Mouse (Mus musculus): ENCODE results near the gene Kdm6b. TPM values are rescaled to one million over a fixed set of nuclear protein-coding genes. Genes with fewer than 3 reads are reported as not detected.
A peak's percentile ranks its signal among the peaks of the same experiment; 100 is the strongest.

Gene Kdm6b
- polyA plus RNA-seq, 1 experiment from 2014 or later, result 22.9 TPM

DNA sequence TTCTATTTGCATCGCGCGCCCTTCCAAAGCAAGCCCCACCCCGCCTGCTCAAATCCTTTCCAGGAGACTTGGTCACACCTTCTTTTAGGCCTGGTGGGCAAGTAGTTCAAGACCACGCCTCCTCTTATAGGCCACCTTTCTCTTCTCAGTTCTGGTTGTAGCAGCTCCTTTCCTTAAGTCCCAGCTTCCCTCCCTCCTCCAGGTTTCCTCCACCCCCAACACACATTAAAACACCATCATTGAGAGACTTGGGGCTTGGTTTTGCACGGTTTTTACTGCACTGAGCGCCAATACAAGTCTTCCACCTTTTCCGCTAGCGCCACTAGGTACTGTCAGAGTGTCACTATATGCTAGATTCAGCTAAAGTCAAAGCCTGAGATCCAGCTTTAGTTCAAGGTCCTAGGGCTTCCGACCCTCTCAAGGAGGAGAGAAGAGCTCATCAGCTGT, 7.1 kb upstream of the Kdm6b start:
- H3K27me3 ChIP-seq (replicated peaks; ENCODE audit: control insufficient read depth, insufficient read depth, low read length), result peaks cover 12% of the 10 kb centered on the region; the same call in 1 of the 2 replicates
- H3K4me2 ChIP-seq (ENCODE audit: low read length), result peak overlapping the region; percentile 67
- H3K4me1 ChIP-seq (ENCODE audit: control insufficient read depth, insufficient read depth, low read depth, low read length), result peaks cover 29% of the 10 kb centered on the region
- peak overlapping the region; percentile 48 for H3K9ac ChIP-seq (ENCODE audit: low read depth, low read length)
- 11% methylated on average over 10 of the region's 10 CpGs for WGBS
- no peak overlapping the region for H3K27ac ChIP-seq (ENCODE audit: low read depth, low read length)
- H3K4me3 ChIP-seq (ENCODE audit: low read length), result peak overlapping the region; percentile 76
- H3K36me3 ChIP-seq (ENCODE audit: control insufficient read depth, insufficient read depth, low read length), result no peaks in the 10 kb centered on the region
- no peak for ATAC-seq
- no peaks in the 10 kb centered on the region for H3K9me3 ChIP-seq (ENCODE audit: control insufficient read depth, low read length)

DNA sequence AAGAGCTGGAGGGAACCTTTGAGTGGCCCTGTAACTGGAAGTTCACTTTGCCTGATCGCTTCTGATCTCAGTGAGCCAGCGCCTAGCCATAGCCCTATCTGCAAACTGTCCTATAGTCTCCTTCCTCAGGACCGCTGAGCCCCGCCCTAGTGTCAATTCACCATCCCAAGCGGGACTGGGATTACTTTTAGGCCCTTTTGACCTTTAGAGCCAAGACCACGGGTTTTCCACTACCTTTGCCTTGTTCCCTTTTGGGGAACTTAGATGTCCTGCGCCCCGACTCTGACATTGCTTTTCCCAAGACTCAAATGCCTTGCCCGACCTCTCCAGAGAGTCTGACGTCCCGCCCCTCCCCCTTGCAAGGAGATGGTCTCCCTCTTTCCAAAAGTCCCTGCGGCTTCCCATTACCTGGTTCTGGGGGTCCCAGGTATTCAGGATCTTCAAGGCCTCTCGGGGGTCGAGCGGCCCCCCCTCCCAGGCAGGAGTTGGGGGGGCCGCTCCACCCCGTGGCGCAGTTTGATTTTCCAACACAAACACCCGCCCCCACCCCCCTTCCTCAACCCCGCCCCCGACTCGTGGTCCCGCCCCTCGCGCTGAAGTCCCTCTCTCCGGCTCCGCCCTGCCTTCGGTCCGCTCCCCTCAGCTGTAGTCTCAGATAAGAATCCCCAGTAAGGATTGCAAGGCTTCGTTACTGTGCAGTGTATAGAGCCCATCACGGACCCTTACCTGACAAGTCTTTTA, 6.5 kb upstream of the Kdm6b start:
- Histone ChIP-seq H3K9ac (ENCODE audit: low read depth, low read length) (peak overlapping the region; percentile 59), H3K4me2 (ENCODE audit: low read length) (peak overlapping the region; percentile 67), H3K36me3 (ENCODE audit: control insufficient read depth, insufficient read depth, low read length) (no peaks in the 10 kb centered on the region), H3K27ac (ENCODE audit: low read depth, low read length) (peak overlapping the region; percentile 81), H3K27me3 (replicated peaks; ENCODE audit: control insufficient read depth, insufficient read depth, low read length) (peaks cover 12% of the 10 kb centered on the region; the same call in 1 of the 2 replicates), H3K4me1 (ENCODE audit: control insufficient read depth, insufficient read depth, low read depth, low read length) (peaks cover 31% of the 10 kb centered on the region), H3K9me3 (ENCODE audit: control insufficient read depth, low read length) (no peaks in the 10 kb centered on the region), H3K4me3 (ENCODE audit: low read length) (peak overlapping the region; percentile 76)
- WGBS, result under 1% methylated on average over 25 of the region's 31 CpGs
- ATAC-seq, result no peak

DNA sequence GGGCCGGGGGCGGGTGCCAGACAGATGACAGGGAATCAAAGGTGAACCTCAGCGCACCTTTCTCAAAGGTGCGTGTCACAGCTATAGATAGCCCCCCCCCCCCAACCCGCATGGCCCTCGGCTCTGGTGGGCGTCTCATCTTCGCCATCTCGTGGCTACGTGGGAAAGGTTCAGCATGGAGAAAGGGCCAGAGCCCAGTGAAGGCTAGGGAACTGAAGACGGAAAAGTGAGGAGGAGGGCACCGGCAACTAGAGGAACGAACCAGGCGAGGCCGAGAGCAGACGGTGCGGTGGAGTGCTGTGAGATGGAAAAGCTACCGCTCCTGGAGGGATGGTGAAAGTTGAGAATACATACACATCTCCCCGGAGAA, 6.0 kb upstream of the Kdm6b start:
- WGBS, result 2% methylated on average over 19 of the region's 19 CpGs
- H3K4me3 ChIP-seq (ENCODE audit: low read length), result peak overlapping the region; percentile 76
- no peaks in the 10 kb centered on the region for H3K9me3 ChIP-seq (ENCODE audit: control insufficient read depth, low read length)
- no peak for ATAC-seq
- H3K4me1 ChIP-seq (ENCODE audit: control insufficient read depth, insufficient read depth, low read depth, low read length), result peaks cover 36% of the 10 kb centered on the region
- H3K27ac ChIP-seq (ENCODE audit: low read depth, low read length), result peak overlapping the region; percentile 81
- H3K27me3 ChIP-seq (replicated peaks; ENCODE audit: control insufficient read depth, insufficient read depth, low read length), result peaks cover 12% of the 10 kb centered on the region; the same call in 1 of the 2 replicates
- H3K9ac ChIP-seq (ENCODE audit: low read depth, low read length), result peak overlapping the region; percentile 59
- no peaks in the 10 kb centered on the region for H3K36me3 ChIP-seq (ENCODE audit: control insufficient read depth, insufficient read depth, low read length)
- peak overlapping the region; percentile 67 for H3K4me2 ChIP-seq (ENCODE audit: low read length)

DNA sequence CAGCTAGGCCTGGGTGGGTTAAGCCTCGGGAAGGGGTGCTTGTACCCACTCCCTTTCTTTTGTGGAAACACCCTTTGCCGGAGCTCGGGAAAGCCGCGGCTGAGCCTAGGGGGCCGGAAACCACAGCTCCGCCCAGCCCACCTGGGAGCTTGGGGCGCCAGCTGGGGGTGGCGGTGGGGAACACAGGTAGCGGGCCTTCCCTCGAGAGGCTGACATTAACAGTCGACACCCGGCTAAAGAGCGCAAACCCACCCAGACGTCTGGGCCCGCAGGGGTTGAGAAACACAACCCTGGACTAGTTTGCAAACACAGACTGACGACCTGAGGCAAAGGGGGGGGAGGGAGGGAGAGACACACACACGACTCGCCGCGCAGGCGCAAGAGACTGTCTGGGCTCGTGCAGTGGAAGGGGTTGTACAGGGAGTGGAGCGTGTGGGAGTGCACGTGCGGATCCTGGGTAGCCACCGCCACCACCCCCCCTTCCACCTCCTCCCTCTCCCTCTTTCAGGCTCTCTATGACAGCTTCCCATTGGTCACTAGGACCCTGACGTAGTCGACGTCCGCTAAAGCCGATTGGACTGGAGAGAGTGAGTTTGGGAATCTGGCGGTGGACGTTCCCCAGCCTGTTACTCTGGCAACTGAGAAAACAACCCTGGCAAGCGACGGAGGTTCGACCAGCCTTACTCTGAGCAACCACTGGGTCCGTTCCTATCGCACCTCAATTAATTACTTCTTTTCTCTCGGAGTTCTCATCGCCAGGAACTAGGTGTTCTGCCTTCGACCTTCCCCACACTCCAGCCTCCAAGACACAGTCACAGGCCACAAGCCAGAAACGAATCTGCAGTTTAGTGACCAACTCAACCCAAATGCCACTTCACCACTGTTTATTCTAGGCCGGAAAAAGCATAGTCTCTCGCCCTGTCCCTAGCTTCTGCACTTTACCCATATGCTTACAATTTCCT, 5.3 kb upstream of the Kdm6b start:
- Histone ChIP-seq H3K27ac (ENCODE audit: low read depth, low read length) (peak overlapping the region; percentile 98), H3K4me1 (ENCODE audit: control insufficient read depth, insufficient read depth, low read depth, low read length) (peaks cover 43% of the 10 kb centered on the region)

DNA sequence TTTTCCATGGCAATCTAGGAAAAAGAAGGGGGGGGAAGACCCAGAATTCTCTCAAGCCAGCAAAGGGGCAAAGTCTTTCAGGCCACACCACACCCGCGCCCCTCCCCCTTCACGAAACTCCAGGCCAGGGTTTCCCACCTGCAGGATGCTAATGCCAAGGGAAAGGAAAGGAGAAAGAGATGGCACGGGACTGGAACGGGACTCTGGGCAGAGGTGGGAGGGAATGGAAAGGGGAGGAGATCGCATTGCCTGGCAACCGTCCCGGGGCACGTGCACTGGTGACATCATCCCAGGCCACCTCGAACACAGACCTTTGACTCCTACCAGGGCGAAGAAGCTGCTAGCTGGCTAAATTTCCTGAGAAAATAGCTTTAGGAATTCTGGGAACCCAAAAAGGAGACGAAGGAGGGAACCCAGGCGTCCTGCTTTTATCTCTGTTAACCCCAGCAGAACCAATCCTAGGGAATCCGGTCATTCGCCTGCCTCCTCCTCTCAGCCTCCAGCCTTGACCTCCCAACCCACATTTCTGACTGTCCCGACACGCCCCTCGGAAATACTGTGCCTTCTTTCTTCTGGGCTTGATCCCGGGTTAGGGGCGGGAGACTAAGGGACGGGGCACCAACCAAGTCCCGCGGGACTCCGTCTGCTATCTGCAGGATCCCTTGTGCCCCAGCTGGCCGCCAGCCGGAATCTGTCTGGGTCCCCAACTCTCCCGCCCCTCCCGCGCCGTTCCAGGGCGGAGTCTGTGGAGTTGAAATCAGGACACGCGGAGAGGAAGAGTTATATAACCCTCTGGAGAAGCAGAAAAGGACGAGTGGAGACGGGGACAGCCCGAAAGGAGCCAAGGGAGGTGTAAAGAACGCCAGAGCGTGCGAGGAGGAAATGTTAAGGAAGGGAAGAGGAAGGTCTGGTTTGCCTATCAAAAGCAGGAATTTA, 4.2 kb upstream of the Kdm6b start:
- no peaks in the 10 kb centered on the region for H3K9me3 ChIP-seq (ENCODE audit: control insufficient read depth, low read length)
- ATAC-seq, result peak; percentile 22
- peak overlapping the region; percentile 64 for H3K9ac ChIP-seq (ENCODE audit: low read depth, low read length)
- H3K27me3 ChIP-seq (replicated peaks; ENCODE audit: control insufficient read depth, insufficient read depth, low read length), result peaks cover 10% of the 10 kb centered on the region; the same call in 1 of the 2 replicates
- under 1% methylated on average over 39 of the region's 39 CpGs for WGBS
- peaks cover 54% of the 10 kb centered on the region for H3K4me1 ChIP-seq (ENCODE audit: control insufficient read depth, insufficient read depth, low read depth, low read length)
- H3K36me3 ChIP-seq (ENCODE audit: control insufficient read depth, insufficient read depth, low read length), result no peaks in the 10 kb centered on the region; the same call in 1 of the 2 replicates
- H3K4me3 ChIP-seq (ENCODE audit: low read length), result peak overlapping the region; percentile 76
- H3K27ac ChIP-seq (ENCODE audit: low read depth, low read length), result peak overlapping the region; percentile 98
- H3K4me2 ChIP-seq (ENCODE audit: low read length), result peak overlapping the region; percentile 67

More for the DNA sequence above, 5.3 kb upstream of the Kdm6b start:
- H3K4me2 ChIP-seq (ENCODE audit: low read length), result peak overlapping the region; percentile 67
- H3K36me3 ChIP-seq (ENCODE audit: control insufficient read depth, insufficient read depth, low read length), result no peaks in the 10 kb centered on the region
- WGBS, result 0% methylated on average over 44 of the region's 45 CpGs
- peak; percentile 94 for ATAC-seq
- peak overlapping the region; percentile 76 for H3K4me3 ChIP-seq (ENCODE audit: low read length)
- peak overlapping the region; percentile 64 for H3K9ac ChIP-seq (ENCODE audit: low read depth, low read length)
- peaks cover 12% of the 10 kb centered on the region; the same call in 1 of the 2 replicates for H3K27me3 ChIP-seq (replicated peaks; ENCODE audit: control insufficient read depth, insufficient read depth, low read length)
- no peaks in the 10 kb centered on the region for H3K9me3 ChIP-seq (ENCODE audit: control insufficient read depth, low read length)

DNA sequence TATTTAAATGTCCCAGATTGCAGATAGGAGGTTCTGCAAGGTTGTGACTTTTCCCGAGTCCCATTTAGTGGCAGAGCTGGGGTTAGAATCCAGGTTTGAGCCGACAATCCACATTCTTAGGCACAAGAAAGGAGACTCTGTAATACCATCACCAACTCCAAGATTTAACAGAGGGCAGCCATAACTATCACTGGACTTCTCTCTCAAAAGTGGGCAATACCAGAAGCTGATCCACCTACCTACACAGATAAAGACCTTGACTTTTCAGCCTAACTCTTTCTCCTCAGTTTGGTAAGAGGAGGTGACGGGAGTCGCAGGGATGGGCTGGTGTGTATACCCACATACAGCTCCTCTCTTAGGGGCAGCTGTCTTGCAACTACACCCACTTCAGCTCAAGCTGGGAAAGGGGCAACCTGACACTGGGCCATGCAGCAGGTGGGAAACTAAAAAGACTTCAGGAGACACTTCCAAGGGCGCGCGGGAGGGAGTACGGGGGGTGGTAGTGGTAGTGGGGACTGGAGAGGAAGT, 3.5 kb upstream of the Kdm6b start:
- Histone ChIP-seq H3K4me3 (ENCODE audit: low read length) (peak overlapping the region; percentile 76), H3K36me3 (ENCODE audit: control insufficient read depth, insufficient read depth, low read length) (no peaks in the 10 kb centered on the region; the same call in 1 of the 2 replicates), H3K4me2 (ENCODE audit: low read length) (peak overlapping the region; percentile 67), H3K27me3 (replicated peaks; ENCODE audit: control insufficient read depth, insufficient read depth, low read length) (peaks cover 6% of the 10 kb centered on the region; the same call in 1 of the 2 replicates), H3K9me3 (ENCODE audit: control insufficient read depth, low read length) (no peaks in the 10 kb centered on the region), H3K27ac (ENCODE audit: low read depth, low read length) (peak overlapping the region; percentile 98), H3K4me1 (ENCODE audit: control insufficient read depth, insufficient read depth, low read depth, low read length) (peaks cover 61% of the 10 kb centered on the region), H3K9ac (ENCODE audit: low read depth, low read length) (peak overlapping the region; percentile 83)
- ATAC-seq, result no peak
- 7% methylated on average over 8 of the region's 8 CpGs for WGBS

DNA sequence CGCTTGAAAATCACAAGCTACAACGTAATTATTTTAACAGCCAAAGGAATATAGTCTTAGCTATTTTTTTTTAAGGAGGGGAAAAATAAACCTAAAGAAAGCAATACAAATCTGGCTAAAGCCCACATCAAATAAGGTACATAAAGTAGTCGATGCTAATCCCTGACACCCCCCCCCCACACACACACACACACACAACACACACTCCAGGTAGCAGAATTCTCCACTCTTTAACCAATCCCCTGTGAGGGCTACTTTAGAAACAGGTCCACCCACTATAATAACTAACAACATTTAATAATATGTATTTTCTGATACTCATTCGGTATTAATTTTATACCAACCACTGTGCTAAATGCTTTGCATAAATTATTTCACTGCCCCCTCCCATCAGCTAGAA, 3.0 kb upstream of the Kdm6b start:
- peak overlapping the region; percentile 76 for H3K4me3 ChIP-seq (ENCODE audit: low read length)
- peaks cover 65% of the 10 kb centered on the region for H3K4me1 ChIP-seq (ENCODE audit: control insufficient read depth, insufficient read depth, low read depth, low read length)
- WGBS, result 2% methylated on average over 4 of the region's 4 CpGs
- H3K9ac ChIP-seq (ENCODE audit: low read depth, low read length), result peak overlapping the region; percentile 83
- H3K4me2 ChIP-seq (ENCODE audit: low read length), result peak overlapping the region; percentile 67
- ATAC-seq, result no peak
- H3K27me3 ChIP-seq (replicated peaks; ENCODE audit: control insufficient read depth, insufficient read depth, low read length), result peaks cover 5% of the 10 kb centered on the region; the same call in 1 of the 2 replicates
- no peaks in the 10 kb centered on the region; the same call in 1 of the 2 replicates for H3K36me3 ChIP-seq (ENCODE audit: control insufficient read depth, insufficient read depth, low read length)
- H3K9me3 ChIP-seq (ENCODE audit: control insufficient read depth, low read length), result no peaks in the 10 kb centered on the region
- H3K27ac ChIP-seq (ENCODE audit: low read depth, low read length), result peak overlapping the region; percentile 98
